Mouse (Mus musculus): Measurements from ENCODE around the gene Bard1. TPM values are rescaled to one million over a fixed set of nuclear protein-coding genes. Genes with fewer than 3 reads are reported as not detected.

Gene Bard1
- polyA plus RNA-seq, 1 experiment, result 4.2 TPM

GRCm38 (mm10) chr1:71100591-71101368, 2.2 kb downstream of the Bard1 start:
- TF ChIP-seq CTCF (IDR thresholded peaks at IDR 0.05; ENCODE audit: borderline replicate concordance, extremely low read depth, insufficient read depth, insufficient read length) (no peak), POLR2A (IDR thresholded peaks at IDR 0.05; ENCODE audit: borderline replicate concordance, extremely low read depth, insufficient read depth, insufficient read length, poor library complexity, severe bottlenecking) (no peak)
- DNase-seq (ENCODE audit: low read depth), result no peak

GRCm38 (mm10) chr1:71099945-71100515, 2.9 kb downstream of the Bard1 start:
- DNase-seq (ENCODE audit: low read depth), result peak; percentile 71
- no peak for TF ChIP-seq POLR2A (IDR thresholded peaks at IDR 0.05; ENCODE audit: borderline replicate concordance, extremely low read depth, insufficient read depth, insufficient read length, poor library complexity, severe bottlenecking)
- TF ChIP-seq CTCF (IDR thresholded peaks at IDR 0.05; ENCODE audit: borderline replicate concordance, extremely low read depth, insufficient read depth, insufficient read length), result no peak

- no peak for DNase-seq (ENCODE audit: low read depth)
- TF ChIP-seq POLR2A (IDR thresholded peaks at IDR 0.05; ENCODE audit: borderline replicate concordance, extremely low read depth, insufficient read depth, insufficient read length, poor library complexity, severe bottlenecking) (no peak), CTCF (IDR thresholded peaks at IDR 0.05; ENCODE audit: borderline replicate concordance, extremely low read depth, insufficient read depth, insufficient read length) (no peak)
Observed at GRCm38 (mm10) chr1:71096031-71096430, 6.9 kb downstream of the Bard1 start.

- TF ChIP-seq POLR2A (IDR thresholded peaks at IDR 0.05; ENCODE audit: borderline replicate concordance, extremely low read depth, insufficient read depth, insufficient read length, poor library complexity, severe bottlenecking) (no peak), CTCF (IDR thresholded peaks at IDR 0.05; ENCODE audit: borderline replicate concordance, extremely low read depth, insufficient read depth, insufficient read length) (no peak)
Observed at GRCm38 (mm10) chr1:71095211-71095805, 7.6 kb downstream of the Bard1 start.

GRCm38 (mm10) chr1:71075651-71076050, 27.3 kb downstream of the Bard1 start:
- DNase-seq (ENCODE audit: low read depth), result no peak
- TF ChIP-seq CTCF (IDR thresholded peaks at IDR 0.05; ENCODE audit: borderline replicate concordance, extremely low read depth, insufficient read depth, insufficient read length) (no peak), POLR2A (IDR thresholded peaks at IDR 0.05; ENCODE audit: borderline replicate concordance, extremely low read depth, insufficient read depth, insufficient read length, poor library complexity, severe bottlenecking) (no peak)

More at GRCm38 (mm10) chr1:71095211-71095805, 7.6 kb downstream of the Bard1 start:
- no peak for DNase-seq (ENCODE audit: low read depth)

GRCm38 (mm10) chr1:71070771-71071170, 32.2 kb downstream of the Bard1 start:
- TF ChIP-seq CTCF (IDR thresholded peaks at IDR 0.05; ENCODE audit: borderline replicate concordance, extremely low read depth, insufficient read depth, insufficient read length) (no peak), POLR2A (IDR thresholded peaks at IDR 0.05; ENCODE audit: borderline replicate concordance, extremely low read depth, insufficient read depth, insufficient read length, poor library complexity, severe bottlenecking) (no peak)
- DNase-seq (ENCODE audit: low read depth), result no peak

GRCm38 (mm10) chr1:71068728-71069304, 34.1 kb downstream of the Bard1 start:
- no peak for DNase-seq (ENCODE audit: low read depth)

GRCm38 (mm10) chr1:71063885-71064492, 39.0 kb downstream of the Bard1 start:
- no peak for DNase-seq (ENCODE audit: low read depth)
- TF ChIP-seq CTCF (IDR thresholded peaks at IDR 0.05; ENCODE audit: borderline replicate concordance, extremely low read depth, insufficient read depth, insufficient read length) (no peak), POLR2A (IDR thresholded peaks at IDR 0.05; ENCODE audit: borderline replicate concordance, extremely low read depth, insufficient read depth, insufficient read length, poor library complexity, severe bottlenecking) (no peak)

More at GRCm38 (mm10) chr1:71068728-71069304, 34.1 kb downstream of the Bard1 start:
- TF ChIP-seq CTCF (IDR thresholded peaks at IDR 0.05; ENCODE audit: borderline replicate concordance, extremely low read depth, insufficient read depth, insufficient read length) (no peak), POLR2A (IDR thresholded peaks at IDR 0.05; ENCODE audit: borderline replicate concordance, extremely low read depth, insufficient read depth, insufficient read length, poor library complexity, severe bottlenecking) (no peak)

GRCm38 (mm10) chr1:71056143-71056542, 46.8 kb downstream of the Bard1 start:
- no peak for DNase-seq (ENCODE audit: low read depth)
- no peak for TF ChIP-seq POLR2A (IDR thresholded peaks at IDR 0.05; ENCODE audit: borderline replicate concordance, extremely low read depth, insufficient read depth, insufficient read length, poor library complexity, severe bottlenecking)
- TF ChIP-seq CTCF (IDR thresholded peaks at IDR 0.05; ENCODE audit: borderline replicate concordance, extremely low read depth, insufficient read depth, insufficient read length), result no peak

GRCm38 (mm10) chr1:71055454-71055853, 47.5 kb downstream of the Bard1 start:
- no peak for TF ChIP-seq POLR2A (IDR thresholded peaks at IDR 0.05; ENCODE audit: borderline replicate concordance, extremely low read depth, insufficient read depth, insufficient read length, poor library complexity, severe bottlenecking)
- TF ChIP-seq CTCF (IDR thresholded peaks at IDR 0.05; ENCODE audit: borderline replicate concordance, extremely low read depth, insufficient read depth, insufficient read length), result no peak
- no peak for DNase-seq (ENCODE audit: low read depth)

- no peak for TF ChIP-seq CTCF (IDR thresholded peaks at IDR 0.05; ENCODE audit: borderline replicate concordance, extremely low read depth, insufficient read depth, insufficient read length)
- no peak for TF ChIP-seq POLR2A (IDR thresholded peaks at IDR 0.05; ENCODE audit: borderline replicate concordance, extremely low read depth, insufficient read depth, insufficient read length, poor library complexity, severe bottlenecking)
- no peak for DNase-seq (ENCODE audit: low read depth)
Observed at GRCm38 (mm10) chr1:71052756-71053155, 50.2 kb downstream of the Bard1 start.

Measured in brain, embryonic 14.5 days (tissue).